Mouse (Mus musculus) heart, embryonic 15.5 days (tissue): Measurements from ENCODE around the gene Araf. TPM values are rescaled to one million over a fixed set of nuclear protein-coding genes. Genes with fewer than 3 reads are reported as not detected.

Source experiments
- ATAC-seq: fragments of 200-750 bp; cut with Nextera tagmentation; replicated peaks from 2 replicates; pipeline ENCODE4 v1.8.0; 2017; ENCODE audit warnings: low read depth, moderate TSS enrichment; ENCODE audit not compliant: insufficient number of reproducible peaks, insufficient read depth, low FRiP score
- H3K27ac ChIP-seq: fragments of 300-500 bp; sonication (generic); 2 replicates; pipeline ENCODE4 v1.5.1; 2015; ENCODE audit warnings: mild to moderate bottlenecking, inconsistent platforms
- H3K27me3 ChIP-seq: fragments of 300-500 bp; sonication (generic); 2 replicates; pipeline ENCODE4 v1.6.1; 2015; ENCODE audit warnings: inconsistent platforms
- H3K36me3 ChIP-seq: fragments of 300-500 bp; sonication (generic); 2 replicates; pipeline ENCODE4 v1.6.1; 2015; ENCODE audit warnings: mild to moderate bottlenecking, inconsistent platforms
- H3K4me1 ChIP-seq: fragments of 300-500 bp; sonication (generic); replicated peaks from 2 replicates; pipeline ENCODE4 v1.6.1; 2015; ENCODE audit warnings: inconsistent platforms
- H3K4me2 ChIP-seq: fragments of 300-500 bp; sonication (generic); 2 replicates; pipeline ENCODE4 v1.6.1; 2015; ENCODE audit warnings: inconsistent platforms, mild to moderate bottlenecking, moderate library complexity
- H3K4me3 ChIP-seq: fragments of 300-500 bp; sonication (generic); 2 replicates; pipeline ENCODE4 v1.5.1; 2015; ENCODE audit warnings: mild to moderate bottlenecking, inconsistent platforms
- H3K9ac ChIP-seq: fragments of 300-500 bp; sonication (generic); 2 replicates; pipeline ENCODE4 v1.6.1; 2015; ENCODE audit warnings: mild to moderate bottlenecking, inconsistent platforms
- H3K9me3 ChIP-seq: fragments of 300-500 bp; sonication (generic); replicated peaks from 2 replicates; pipeline ENCODE4 v1.6.1; 2016; ENCODE audit warnings: inconsistent platforms
- WGBS: fragments of 180-500 bp; shearing (Covaris S2); methylation state at CpG from one replicate; pipeline ENCODE4 v1.1.7; 2015; ENCODE audit warnings: mixed read lengths; 5-methylcytosine and 5-hydroxymethylcytosine counted together
- microRNA-seq: library from miRNA; unstranded; fragments of <30 nt; microRNA quantifications from one replicate; pipeline ENCODE4, GENCODE M21; 2016
- polyA plus RNA-seq: library from polyadenylated mRNA; unstranded; fragments of >200 nt; fragmentation: Nextera tagmentation; extraction: Ambion mirVana; gene quantifications from 2 replicates; pipeline ENCODE4 v1.2.1, GENCODE M21; 2015

Araf gene
- polyA plus RNA-seq, 1 experiment from 2014 or later, result 90.0 TPM

DNA sequence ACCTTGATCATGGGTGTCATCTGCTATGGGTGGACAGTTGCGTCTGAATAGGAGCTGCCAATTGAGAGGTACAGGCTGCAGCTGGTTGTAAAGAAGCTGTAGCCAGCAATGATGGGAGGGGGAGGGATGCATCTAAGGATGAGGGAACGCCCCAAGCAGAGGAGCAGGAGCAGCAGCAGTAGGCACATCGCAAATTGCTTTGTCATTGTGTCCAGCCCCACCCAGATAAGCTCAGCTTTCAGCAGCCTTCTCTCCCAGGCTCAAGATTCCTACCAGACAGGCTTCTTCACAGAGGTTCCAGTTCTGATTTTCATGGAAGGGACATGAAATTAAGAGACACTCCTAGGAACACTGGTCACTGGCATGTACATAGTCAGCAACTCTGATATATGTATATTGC, 112.5 kb downstream of the Araf start:
- no peak overlapping the region for H3K9ac ChIP-seq
- H3K9me3 ChIP-seq, result no peaks in the 10 kb centered on the region
- no peak overlapping the region for H3K4me3 ChIP-seq
- no peak overlapping the region for H3K27ac ChIP-seq
- no peak for ATAC-seq
- WGBS, result 30% methylated on average over 3 of the region's 3 CpGs
- no peaks in the 10 kb centered on the region for H3K27me3 ChIP-seq
- H3K4me1 ChIP-seq, result no peaks in the 10 kb centered on the region
- H3K4me2 ChIP-seq, result no peak overlapping the region
- H3K36me3 ChIP-seq, result no peaks in the 10 kb centered on the region

Small RNA genes lying within 50 kb of the gene (microRNA-seq; reads per million reads assigned to microRNA genes)
- gene Gm24824, result not detected
- not detected for gene Mir5617

Other genes starting within 250 kb of the Araf start
- 1.3 and 1.7 TPM in 2 replicates for gene Rgn, start 248.0 kb upstream of the Araf start, polyA plus RNA-seq
- gene Rbm10, start 180.3 kb upstream of the Araf start, polyA plus RNA-seq, result 33.2 and 45.0 TPM in 2 replicates
- gene Ndufb11, start 180.2 kb upstream of the Araf start, polyA plus RNA-seq, result 345 and 459 TPM in 2 replicates
- 140 and 167 TPM in 2 replicates for gene Uba1, start 139.5 kb upstream of the Araf start, polyA plus RNA-seq
- gene Cdk16, start 109.9 kb upstream of the Araf start, polyA plus RNA-seq, result 107 and 136 TPM in 2 replicates
- 27.4 and 35.5 TPM in 2 replicates for gene Usp11, start 93.9 kb upstream of the Araf start, polyA plus RNA-seq
- 25.2 and 25.6 TPM in 2 replicates for gene Timp1, start 72.4 kb downstream of the Araf start, polyA plus RNA-seq
- 0.25 and 0.77 TPM in 2 replicates for gene Syn1, start 123.2 kb downstream of the Araf start, polyA plus RNA-seq
- 3.1 and 5.6 TPM in 2 replicates for gene Cfp, start 133.7 kb downstream of the Araf start, polyA plus RNA-seq
- 10.1 and 11.8 TPM in 2 replicates for gene Elk1, start 152.8 kb downstream of the Araf start, polyA plus RNA-seq
- gene Uxt, start 164.2 kb downstream of the Araf start, polyA plus RNA-seq, result 44.8 and 47.7 TPM in 2 replicates